Mouse (Mus musculus) heart, embryonic 11.5 days (tissue): ENCODE measurements around the gene Dusp1. TPM values are rescaled to one million over a fixed set of nuclear protein-coding genes. Genes with fewer than 3 reads are reported as not detected.

Experiments
- ATAC-seq: fragments of 200-750 bp; cut with Nextera tagmentation; replicated peaks from 2 replicates; pipeline ENCODE4 v1.8.0; 2017; ENCODE audit warnings: moderate library complexity; ENCODE audit not compliant: insufficient number of reproducible peaks, low FRiP score, low TSS enrichment
- H3K27ac ChIP-seq: fragments of 300-500 bp; sonication (generic); 2 replicates; pipeline ENCODE4 v1.5.1; 2014; ENCODE audit warnings: mild to moderate bottlenecking, low read depth, low read length
- H3K27me3 ChIP-seq: fragments of 300-500 bp; sonication (generic); 2 replicates; pipeline ENCODE4 v1.6.1; 2014; ENCODE audit warnings: mild to moderate bottlenecking, low read length, mixed read lengths; ENCODE audit not compliant: control insufficient read depth, insufficient read depth
- H3K36me3 ChIP-seq: fragments of 300-500 bp; sonication (generic); 2 replicates; pipeline ENCODE4 v1.6.1; 2014; ENCODE audit warnings: mild to moderate bottlenecking, low read length, moderate library complexity, mixed read lengths; ENCODE audit not compliant: control insufficient read depth, insufficient read depth
- H3K4me1 ChIP-seq: fragments of 300-500 bp; sonication (generic); 2 replicates; pipeline ENCODE4 v1.6.1; 2014; ENCODE audit warnings: low read length; ENCODE audit not compliant: control insufficient read depth, insufficient read depth
- H3K4me2 ChIP-seq: fragments of 300-500 bp; sonication (generic); 2 replicates; pipeline ENCODE4 v1.6.1; 2014; ENCODE audit warnings: mild to moderate bottlenecking, moderate library complexity
- H3K4me3 ChIP-seq: fragments of 300-500 bp; sonication (generic); 2 replicates; pipeline ENCODE4 v1.5.1; 2014; ENCODE audit warnings: low read depth, low read length
- H3K9ac ChIP-seq: fragments of 300-500 bp; sonication (generic); 2 replicates; pipeline ENCODE4 v1.6.1; 2014; ENCODE audit warnings: mild to moderate bottlenecking, low read depth, low read length, moderate library complexity
- H3K9me3 ChIP-seq: fragments of 300-500 bp; sonication (generic); replicated peaks from 2 replicates; pipeline ENCODE4 v1.6.1; 2016; ENCODE audit warnings: low read length; ENCODE audit not compliant: control insufficient read depth
- WGBS: fragments of 180-500 bp; shearing (Covaris S2); extraction: QIAGEN DNeasy Blood & Tissue Kit; methylation state at CpG from one replicate; pipeline ENCODE4 v1.1.7; 2014; ENCODE audit not compliant: insufficient replicate concordance; 5-methylcytosine and 5-hydroxymethylcytosine counted together
- polyA plus RNA-seq: library from polyadenylated mRNA; unstranded; fragments of >200 nt; fragmentation: Nextera tagmentation; extraction: Ambion mirVana; gene quantifications from 2 replicates; pipeline ENCODE4 v1.2.1, GENCODE M21; 2014

The Dusp1 gene
- polyA plus RNA-seq, 1 experiment from 2014 or later, result 30.0 TPM

- no peaks in the 10 kb centered on the region for H3K36me3 ChIP-seq
- peaks cover 39% of the 10 kb centered on the region for H3K4me1 ChIP-seq
- H3K9me3 ChIP-seq, result no peaks in the 10 kb centered on the region
- H3K27me3 ChIP-seq, result no peaks in the 10 kb centered on the region
- no peak overlapping the region for H3K4me2 ChIP-seq
- H3K4me3 ChIP-seq, result no peak overlapping the region
- no peak overlapping the region for H3K9ac ChIP-seq
- ATAC-seq, result no peak
- no peak overlapping the region for H3K27ac ChIP-seq
- WGBS, result 46% methylated on average over 4 of the region's 4 CpGs
These were observed 29.4 kb downstream of the Dusp1 start for GRCm38 (mm10) chr17:26532476-26533045.

GRCm38 (mm10) chr17:26531395-26532027, 30.4 kb downstream of the Dusp1 start:
- WGBS, result 88% methylated on average over 7 of the region's 7 CpGs
- Histone ChIP-seq H3K4me1 (peaks cover 39% of the 10 kb centered on the region), H3K4me3 (no peak overlapping the region), H3K36me3 (no peaks in the 10 kb centered on the region), H3K9me3 (no peaks in the 10 kb centered on the region), H3K9ac (no peak overlapping the region), H3K27me3 (no peaks in the 10 kb centered on the region), H3K4me2 (no peak overlapping the region), H3K27ac (peak overlapping the region; percentile 48)
- ATAC-seq, result no peak

GRCm38 (mm10) chr17:26530590-26531081, 31.3 kb downstream of the Dusp1 start:
- H3K4me3 ChIP-seq, result no peak overlapping the region
- H3K9ac ChIP-seq, result no peak overlapping the region
- H3K4me2 ChIP-seq, result no peak overlapping the region
- WGBS, result 24% methylated on average over 3 of the region's 3 CpGs
- H3K27ac ChIP-seq, result peak overlapping the region; percentile 48
- no peaks in the 10 kb centered on the region for H3K27me3 ChIP-seq
- H3K4me1 ChIP-seq, result peaks cover 33% of the 10 kb centered on the region
- no peaks in the 10 kb centered on the region for H3K36me3 ChIP-seq
- no peaks in the 10 kb centered on the region for H3K9me3 ChIP-seq
- no peak for ATAC-seq

GRCm38 (mm10) chr17:26529791-26530241, 32.1 kb downstream of the Dusp1 start:
- Histone ChIP-seq H3K4me3 (no peak overlapping the region), H3K4me2 (no peak overlapping the region), H3K27me3 (no peaks in the 10 kb centered on the region), H3K27ac (peak overlapping the region; percentile 48; the same call in 1 of the 2 replicates), H3K9ac (no peak overlapping the region), H3K9me3 (no peaks in the 10 kb centered on the region), H3K4me1 (peaks cover 25% of the 10 kb centered on the region), H3K36me3 (no peaks in the 10 kb centered on the region)
- WGBS, result 78% methylated on average over 5 of the region's 5 CpGs
- no peak for ATAC-seq

GRCm38 (mm10) chr17:26528751-26529150, 33.2 kb downstream of the Dusp1 start:
- Histone ChIP-seq H3K36me3 (no peaks in the 10 kb centered on the region), H3K4me1 (peaks cover 20% of the 10 kb centered on the region), H3K4me2 (no peak overlapping the region), H3K27ac (no peak overlapping the region), H3K9ac (no peak overlapping the region), H3K4me3 (no peak overlapping the region), H3K27me3 (no peaks in the 10 kb centered on the region), H3K9me3 (no peaks in the 10 kb centered on the region)
- 80% methylated on average over 6 of the region's 6 CpGs for WGBS
- no peak for ATAC-seq

GRCm38 (mm10) chr17:26527291-26527690, 34.6 kb downstream of the Dusp1 start:
- peaks cover 20% of the 10 kb centered on the region for H3K4me1 ChIP-seq
- no peaks in the 10 kb centered on the region for H3K9me3 ChIP-seq
- no peaks in the 10 kb centered on the region for H3K27me3 ChIP-seq
- no peaks in the 10 kb centered on the region for H3K36me3 ChIP-seq
- H3K4me2 ChIP-seq, result no peak overlapping the region
- H3K4me3 ChIP-seq, result no peak overlapping the region
- 88% methylated on average over 9 of the region's 9 CpGs for WGBS
- no peak overlapping the region for H3K27ac ChIP-seq
- ATAC-seq, result no peak
- no peak overlapping the region for H3K9ac ChIP-seq

GRCm38 (mm10) chr17:26525316-26525715, 36.6 kb downstream of the Dusp1 start:
- H3K4me2 ChIP-seq, result no peak overlapping the region
- H3K4me3 ChIP-seq, result no peak overlapping the region
- H3K4me1 ChIP-seq, result peaks cover 11% of the 10 kb centered on the region
- no peaks in the 10 kb centered on the region for H3K27me3 ChIP-seq
- 85% methylated on average over 7 of the region's 7 CpGs for WGBS
- no peaks in the 10 kb centered on the region for H3K9me3 ChIP-seq
- no peak overlapping the region for H3K27ac ChIP-seq
- ATAC-seq, result no peak
- H3K9ac ChIP-seq, result no peak overlapping the region
- H3K36me3 ChIP-seq, result no peaks in the 10 kb centered on the region

GRCm38 (mm10) chr17:26524801-26525200, 37.1 kb downstream of the Dusp1 start:
- no peaks in the 10 kb centered on the region for H3K27me3 ChIP-seq
- WGBS, result 81% methylated on average over 4 of the region's 4 CpGs
- H3K9me3 ChIP-seq, result no peaks in the 10 kb centered on the region
- H3K9ac ChIP-seq, result no peak overlapping the region
- H3K4me3 ChIP-seq, result no peak overlapping the region
- H3K27ac ChIP-seq, result no peak overlapping the region
- H3K4me1 ChIP-seq, result peaks cover 6% of the 10 kb centered on the region
- H3K36me3 ChIP-seq, result no peaks in the 10 kb centered on the region
- no peak overlapping the region for H3K4me2 ChIP-seq
- no peak for ATAC-seq

GRCm38 (mm10) chr17:26524316-26524715, 37.6 kb downstream of the Dusp1 start:
- Histone ChIP-seq H3K9me3 (no peaks in the 10 kb centered on the region), H3K36me3 (no peaks in the 10 kb centered on the region), H3K4me3 (no peak overlapping the region), H3K4me1 (peaks cover 1% of the 10 kb centered on the region), H3K9ac (no peak overlapping the region), H3K27me3 (no peaks in the 10 kb centered on the region), H3K4me2 (no peak overlapping the region), H3K27ac (no peak overlapping the region)
- no peak for ATAC-seq
